Mouse (Mus musculus) hindbrain, embryonic 15.5 days (tissue): ENCODE results near the gene Stxbp2. TPM values are rescaled to one million over a fixed set of nuclear protein-coding genes. Genes with fewer than 3 reads are reported as not detected.
A peak's percentile ranks its signal among the peaks of the same experiment; 100 is the strongest.

Source experiments
- ATAC-seq: fragments of 200-750 bp; cut with Nextera tagmentation; 2 replicates; pipeline ENCODE4 v1.8.0; 2017; ENCODE audit warnings: low read depth, moderate number of reproducible peaks, moderate TSS enrichment; ENCODE audit not compliant: low FRiP score
- H3K27ac ChIP-seq: fragments of 300-500 bp; sonication (generic); replicated peaks from 2 replicates; pipeline ENCODE4 v1.5.1; 2015; ENCODE audit warnings: mild to moderate bottlenecking, inconsistent platforms
- H3K27me3 ChIP-seq: fragments of 300-500 bp; sonication (generic); 2 replicates; pipeline ENCODE4 v1.6.1; 2015; ENCODE audit warnings: control low read depth, inconsistent platforms
- H3K36me3 ChIP-seq: fragments of 300-500 bp; sonication (generic); 2 replicates; pipeline ENCODE4 v1.6.1; 2015; ENCODE audit warnings: control low read depth, inconsistent platforms
- H3K4me1 ChIP-seq: fragments of 300-500 bp; sonication (generic); replicated peaks from 2 replicates; pipeline ENCODE4 v1.6.1; 2015; ENCODE audit warnings: control low read depth, inconsistent platforms
- H3K4me2 ChIP-seq: fragments of 300-500 bp; sonication (generic); 2 replicates; pipeline ENCODE4 v1.6.1; 2015; ENCODE audit warnings: moderate library complexity, mild to moderate bottlenecking, inconsistent platforms
- H3K4me3 ChIP-seq: fragments of 300-500 bp; sonication (generic); 2 replicates; pipeline ENCODE4 v1.5.1; 2015; ENCODE audit warnings: mild to moderate bottlenecking, inconsistent platforms
- H3K9ac ChIP-seq: fragments of 300-500 bp; sonication (generic); 2 replicates; pipeline ENCODE4 v1.6.1; 2015; ENCODE audit warnings: inconsistent platforms
- H3K9me3 ChIP-seq: fragments of 300-500 bp; sonication (generic); 2 replicates; pipeline ENCODE4 v1.6.1; 2016; ENCODE audit warnings: control low read depth, inconsistent platforms
- WGBS: fragments of 180-500 bp; shearing (Covaris S2); methylation state at CpG from one replicate; pipeline ENCODE4 v1.1.7; 2015; 5-methylcytosine and 5-hydroxymethylcytosine counted together
- polyA plus RNA-seq: library from polyadenylated mRNA; unstranded; fragments of >200 nt; fragmentation: Nextera tagmentation; extraction: Ambion mirVana; gene quantifications from 2 replicates; pipeline ENCODE4 v1.2.1, GENCODE M21; 2015

The Stxbp2 gene
- polyA plus RNA-seq, 1 experiment from 2014 or later, result 45.3 TPM

GRCm38 (mm10) chr8:3674671-3675070 lies 43.9 kb downstream of the Stxbp2 start:
- Histone ChIP-seq H3K27me3 (no peaks in the 10 kb centered on the region), H3K4me3 (no peak overlapping the region), H3K9me3 (no peaks in the 10 kb centered on the region), H3K4me2 (no peak overlapping the region), H3K36me3 (peaks cover 8% of the 10 kb centered on the region), H3K9ac (no peak overlapping the region), H3K27ac (no peak overlapping the region), H3K4me1 (peaks cover 39% of the 10 kb centered on the region)
- ATAC-seq, result no peak
- WGBS, result 69% methylated on average over 3 of the region's 3 CpGs

GRCm38 (mm10) chr8:3676131-3676992 lies 45.6 kb downstream of the Stxbp2 start, which contains the start of gene Trappc5:
Gene Trappc5 (plus strand): TSS chr8:3676299.
- Histone ChIP-seq H3K4me1 (peaks cover 44% of the 10 kb centered on the region), H3K27me3 (no peaks in the 10 kb centered on the region), H3K9me3 (no peaks in the 10 kb centered on the region), H3K36me3 (peaks cover 23% of the 10 kb centered on the region), H3K4me2 (peak within 1 kb of the TSS; percentile 89), H3K27ac (peak within 1 kb of the TSS; percentile 89), H3K4me3 (peak within 1 kb of the TSS; percentile 87), H3K9ac (peak within 1 kb of the TSS; percentile 93)
- ATAC-seq, result peak; percentile 86
- WGBS, result 1% methylated on average over 61 of the region's 61 CpGs

DNA sequence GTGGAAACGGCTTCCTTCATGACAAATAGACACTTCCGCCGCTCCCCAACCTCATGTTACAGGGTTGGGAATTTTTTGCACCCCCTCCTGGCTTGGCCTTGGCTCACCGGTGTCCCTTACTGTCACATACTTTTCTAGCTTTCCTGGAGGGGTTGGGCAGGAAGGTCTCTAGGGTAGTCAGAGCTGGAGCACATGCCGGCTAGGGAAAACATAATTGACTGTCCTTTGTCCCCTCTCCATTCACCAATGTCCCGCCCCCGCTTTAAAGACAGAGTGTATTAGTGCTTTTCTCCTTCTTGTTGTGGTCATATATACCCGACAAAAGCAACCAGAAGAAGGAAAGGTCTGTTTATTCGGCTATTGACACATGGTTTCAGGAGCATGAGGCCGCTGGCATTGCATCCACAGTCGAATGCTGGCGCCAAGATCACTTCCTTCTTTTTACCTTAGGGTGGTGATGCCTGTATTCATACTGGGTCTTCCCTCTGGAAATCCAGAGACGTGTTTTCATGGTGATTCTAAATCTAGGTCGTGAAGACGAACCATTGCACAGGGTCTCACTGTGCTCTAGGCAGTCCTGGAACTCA lies 46.3 kb downstream of the Stxbp2 start:
- Histone ChIP-seq H3K4me3 (peak overlapping the region; percentile 87), H3K9me3 (no peaks in the 10 kb centered on the region), H3K36me3 (peaks cover 24% of the 10 kb centered on the region), H3K4me2 (peak overlapping the region; percentile 89), H3K27ac (peak overlapping the region; percentile 89), H3K27me3 (no peaks in the 10 kb centered on the region), H3K4me1 (peaks cover 42% of the 10 kb centered on the region), H3K9ac (peak overlapping the region; percentile 93)
- peak; percentile 0; the same call in 1 of the 2 replicates for ATAC-seq
- 4% methylated on average over 15 of the region's 15 CpGs for WGBS

DNA sequence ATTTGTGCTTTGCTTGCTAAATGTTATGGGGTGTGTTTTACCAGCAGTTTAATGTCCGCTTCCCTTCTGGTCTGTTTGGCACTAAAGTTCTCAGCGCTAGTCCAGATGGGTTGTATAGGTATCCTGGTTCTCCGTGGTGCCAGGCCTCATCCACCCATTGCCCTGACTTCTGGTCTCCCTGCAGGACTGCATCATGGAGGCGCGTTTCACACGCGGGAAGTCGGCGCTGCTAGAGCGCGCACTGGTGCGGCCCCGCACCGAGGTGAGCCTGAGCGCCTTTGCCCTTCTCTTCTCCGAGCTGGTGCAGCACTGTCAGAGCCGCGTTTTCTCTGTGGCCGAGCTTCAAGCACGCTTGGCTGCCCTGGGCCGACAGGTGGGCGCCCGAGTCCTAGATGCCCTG lies 48.1 kb downstream of the Stxbp2 start:
- Histone ChIP-seq H3K4me1 (peaks cover 36% of the 10 kb centered on the region), H3K9me3 (no peaks in the 10 kb centered on the region), H3K27ac (no peak overlapping the region), H3K27me3 (no peaks in the 10 kb centered on the region), H3K9ac (no peak overlapping the region), H3K4me3 (no peak overlapping the region), H3K4me2 (no peak overlapping the region), H3K36me3 (peaks cover 24% of the 10 kb centered on the region)
- no peak for ATAC-seq
- 97% methylated on average over 23 of the region's 23 CpGs for WGBS

DNA sequence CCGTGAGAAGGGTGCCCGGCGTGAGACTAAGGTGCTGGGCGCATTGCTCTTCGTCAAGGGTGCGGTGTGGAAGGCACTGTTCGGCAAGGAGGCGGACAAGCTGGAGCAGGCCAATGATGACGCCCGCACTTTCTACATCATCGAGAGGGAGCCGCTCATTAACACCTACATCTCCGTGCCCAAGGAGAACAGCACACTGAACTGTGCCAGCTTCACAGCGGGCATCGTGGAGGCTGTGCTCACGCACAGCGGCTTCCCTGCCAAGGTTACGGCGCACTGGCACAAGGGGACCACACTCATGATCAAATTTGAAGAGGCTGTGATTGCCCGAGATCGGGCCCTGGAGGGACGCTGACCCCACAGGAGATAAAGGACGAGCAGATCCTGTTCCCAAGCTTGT lies 48.5 kb downstream of the Stxbp2 start:
- Histone ChIP-seq H3K4me3 (no peak overlapping the region), H3K4me1 (peaks cover 36% of the 10 kb centered on the region), H3K4me2 (no peak overlapping the region), H3K36me3 (peaks cover 24% of the 10 kb centered on the region), H3K9me3 (no peaks in the 10 kb centered on the region), H3K9ac (no peak overlapping the region), H3K27ac (no peak overlapping the region), H3K27me3 (no peaks in the 10 kb centered on the region)
- no peak for ATAC-seq
- WGBS, result 95% methylated on average over 23 of the region's 23 CpGs

DNA sequence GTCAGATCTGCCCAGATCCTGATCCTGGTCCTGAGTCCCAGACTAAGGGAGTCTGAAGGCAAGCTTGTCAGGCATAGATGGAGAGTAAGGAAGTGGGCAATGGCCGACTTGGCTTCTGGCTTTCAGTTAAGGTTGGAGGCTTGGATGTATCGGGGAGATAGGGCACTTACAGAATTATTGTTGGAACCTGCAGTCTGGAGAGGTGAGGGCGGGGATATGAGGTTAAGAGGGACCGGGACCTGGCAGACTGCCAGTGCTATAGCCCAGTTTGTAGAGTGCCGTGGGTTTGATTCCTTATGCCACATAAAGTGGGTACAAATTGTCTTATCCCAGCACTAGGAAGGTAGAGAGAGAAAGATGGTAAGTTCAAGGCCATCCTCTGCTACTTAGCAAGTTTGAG lies 48.9 kb downstream of the Stxbp2 start:
- no peak overlapping the region for H3K4me3 ChIP-seq
- no peak for ATAC-seq
- H3K27ac ChIP-seq, result no peak overlapping the region
- H3K9ac ChIP-seq, result no peak overlapping the region
- WGBS, result 95% methylated on average over 5 of the region's 5 CpGs
- no peaks in the 10 kb centered on the region for H3K9me3 ChIP-seq
- no peak overlapping the region for H3K4me2 ChIP-seq
- no peaks in the 10 kb centered on the region for H3K27me3 ChIP-seq
- peaks cover 36% of the 10 kb centered on the region for H3K4me1 ChIP-seq
- peaks cover 24% of the 10 kb centered on the region for H3K36me3 ChIP-seq

- Histone ChIP-seq H3K9ac (no peak overlapping the region), H3K4me3 (no peak overlapping the region), H3K27ac (no peak overlapping the region), H3K4me1 (peaks cover 26% of the 10 kb centered on the region), H3K4me2 (no peak overlapping the region), H3K9me3 (no peaks in the 10 kb centered on the region), H3K27me3 (no peaks in the 10 kb centered on the region), H3K36me3 (peaks cover 24% of the 10 kb centered on the region)
- 87% methylated on average over 5 of the region's 5 CpGs for WGBS
- ATAC-seq, result no peak
These were observed 51.7 kb downstream of the Stxbp2 start for GRCm38 (mm10) chr8:3682435-3682834.

GRCm38 (mm10) chr8:3683408-3684176 lies 52.8 kb downstream of the Stxbp2 start:
- H3K4me2 ChIP-seq, result no peak overlapping the region
- no peak overlapping the region for H3K9ac ChIP-seq
- peaks cover 14% of the 10 kb centered on the region for H3K4me1 ChIP-seq
- H3K27me3 ChIP-seq, result no peaks in the 10 kb centered on the region
- no peaks in the 10 kb centered on the region for H3K9me3 ChIP-seq
- H3K4me3 ChIP-seq, result no peak overlapping the region
- H3K27ac ChIP-seq, result no peak overlapping the region
- H3K36me3 ChIP-seq, result peaks cover 24% of the 10 kb centered on the region
- WGBS, result 74% methylated on average over 6 of the region's 6 CpGs
- ATAC-seq, result no peak

- no peak for ATAC-seq
- peaks cover 18% of the 10 kb centered on the region for H3K36me3 ChIP-seq
- H3K9me3 ChIP-seq, result no peaks in the 10 kb centered on the region
- no peak overlapping the region for H3K9ac ChIP-seq
- H3K4me2 ChIP-seq, result no peak overlapping the region
- H3K4me3 ChIP-seq, result no peak overlapping the region
- H3K27ac ChIP-seq, result no peak overlapping the region
- no peaks in the 10 kb centered on the region for H3K27me3 ChIP-seq
- H3K4me1 ChIP-seq, result peaks cover 10% of the 10 kb centered on the region
These were observed 53.8 kb downstream of the Stxbp2 start for GRCm38 (mm10) chr8:3684530-3684929.

DNA sequence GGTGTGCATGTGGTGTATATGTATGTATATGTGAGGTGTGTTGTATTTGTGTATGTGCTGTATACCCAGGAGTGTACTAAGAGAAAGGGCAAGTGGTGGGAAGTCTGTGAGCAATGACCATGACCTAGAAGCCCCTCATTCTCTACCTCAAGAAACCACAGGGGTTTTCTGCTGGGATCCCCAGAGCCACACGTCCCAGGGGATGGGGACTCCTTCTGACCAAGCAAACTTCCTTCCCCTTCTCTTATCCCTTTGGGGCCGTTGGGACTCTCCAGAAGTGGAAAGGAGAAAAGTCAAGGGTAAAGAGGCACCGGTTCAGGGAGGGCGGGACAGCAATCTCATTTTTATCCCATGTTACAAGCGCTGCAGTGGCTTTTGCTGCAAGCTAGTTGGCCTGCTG lies 54.7 kb downstream of the Stxbp2 start:
- H3K27me3 ChIP-seq, result no peaks in the 10 kb centered on the region
- no peak overlapping the region for H3K9ac ChIP-seq
- no peak overlapping the region for H3K27ac ChIP-seq
- no peak for ATAC-seq
- H3K9me3 ChIP-seq, result no peaks in the 10 kb centered on the region
- H3K4me1 ChIP-seq, result peaks cover 4% of the 10 kb centered on the region; the same call in 1 of the 2 replicates
- H3K36me3 ChIP-seq, result peaks cover 9% of the 10 kb centered on the region
- WGBS, result 72% methylated on average over 5 of the region's 5 CpGs
- H3K4me3 ChIP-seq, result no peak overlapping the region
- H3K4me2 ChIP-seq, result no peak overlapping the region

- Histone ChIP-seq H3K36me3 (no peaks in the 10 kb centered on the region), H3K9ac (no peak overlapping the region), H3K9me3 (no peaks in the 10 kb centered on the region), H3K27ac (no peak overlapping the region), H3K4me2 (no peak overlapping the region), H3K4me3 (no peak overlapping the region), H3K27me3 (no peaks in the 10 kb centered on the region), H3K4me1 (no peaks in the 10 kb centered on the region)
- no peak for ATAC-seq
- WGBS, result 78% methylated on average over 6 of the region's 6 CpGs
These were observed 56.8 kb downstream of the Stxbp2 start for GRCm38 (mm10) chr8:3687537-3687936.

DNA sequence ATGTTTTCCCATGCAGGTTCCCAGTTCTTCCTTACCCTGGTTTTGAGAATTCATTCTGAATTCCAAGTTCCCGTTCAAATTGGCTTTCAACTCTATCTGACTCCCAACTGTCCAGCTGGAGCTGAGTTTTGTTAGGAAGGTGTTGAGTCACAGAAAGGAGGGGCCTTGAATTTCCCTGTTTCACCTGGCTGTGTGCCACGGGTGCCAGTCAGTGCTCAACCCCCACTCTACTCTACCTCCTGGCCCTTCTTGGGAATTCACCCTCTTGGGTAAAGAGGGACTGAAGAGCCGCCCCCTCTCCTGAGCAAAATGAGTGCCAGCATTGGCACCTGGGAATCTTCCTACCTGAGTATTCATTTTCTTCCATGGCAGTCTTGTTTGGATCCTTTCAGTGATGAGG lies 60.0 kb downstream of the Stxbp2 start:
- H3K27ac ChIP-seq, result no peak overlapping the region
- no peaks in the 10 kb centered on the region for H3K36me3 ChIP-seq
- no peak overlapping the region for H3K4me3 ChIP-seq
- 80% methylated on average over 3 of the region's 3 CpGs for WGBS
- ATAC-seq, result no peak
- no peak overlapping the region for H3K9ac ChIP-seq
- no peaks in the 10 kb centered on the region for H3K4me1 ChIP-seq
- no peaks in the 10 kb centered on the region for H3K9me3 ChIP-seq
- no peak overlapping the region for H3K4me2 ChIP-seq
- H3K27me3 ChIP-seq, result no peaks in the 10 kb centered on the region
